In the genomic region with DNA sequence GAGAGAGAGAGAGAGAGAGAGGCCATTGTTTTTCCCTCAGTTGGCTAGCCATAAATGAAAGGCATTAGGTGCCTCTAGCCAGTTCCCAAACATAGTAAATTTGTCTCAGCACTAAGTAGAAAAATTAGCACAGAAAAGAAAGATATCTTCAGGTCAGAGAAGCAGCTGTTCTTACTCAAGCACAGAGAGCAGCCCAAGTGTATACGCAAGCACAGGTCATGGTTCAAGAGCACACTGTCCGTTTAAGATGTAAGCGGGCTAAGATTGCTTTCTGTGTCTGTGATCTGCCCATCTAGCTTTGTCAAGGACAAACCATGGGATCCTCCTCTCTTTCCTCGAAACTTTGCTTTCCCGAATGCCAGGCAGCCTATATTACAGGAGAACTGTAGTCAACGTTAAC, we compare ENCODE assay signal across 22 mouse cellular contexts. TPM values are rescaled to one million over a fixed set of nuclear protein-coding genes. Genes with fewer than 3 reads are reported as not detected.
DNase-seq lines count a peak whose midpoint lies in the region; ATAC-seq and TF ChIP-seq lines count a peak whose summit lies in the region.
"Had no signal": no experiment of that assay in that cellular context is flagged by ENCODE, and none has a peak within 500 bp of the region (broad histone marks: within the 10 kb centered on the region; RNA-seq: fewer than 3 reads in every experiment).

No protein-coding gene starts in this region.

- WGBS in kidney, embryonic 16.5 days, result 50% methylated on average over 6 of the region's 6 CpGs
- 54% methylated on average over 6 of the region's 6 CpGs for WGBS in kidney, adult 2 months

- no peaks in the 10 kb centered on the region for H3K4me1 ChIP-seq in kidney, embryonic 16.5 days (ENCODE audit: insufficient read depth, low read length)
- H3K4me1 ChIP-seq in kidney, adult 2 months (ENCODE audit: control insufficient read depth, insufficient read depth, low read length), result no peaks in the 10 kb centered on the region
- H3K4me1 ChIP-seq: hindbrain, embryonic 12.5 days had no signal

- no peak for TF ChIP-seq CTCF in kidney, adult 2 months (conservative IDR thresholded peaks at IDR 0.05; ENCODE audit: insufficient read depth, insufficient read length, low read depth, low read length)

- H3K4me3 ChIP-seq in kidney, embryonic 16.5 days (ENCODE audit: low read length), result no peak overlapping the region
- H3K4me3 ChIP-seq in kidney, adult 2 months (ENCODE audit: insufficient read depth, low read depth, low read length), result no peak overlapping the region
- H3K4me3 ChIP-seq: gastrocnemius, adult 2 months; hindbrain, embryonic 12.5 days had no signal

- peak overlapping the region; percentile 9; the same call in 1 of the 2 replicates for H3K27ac ChIP-seq in kidney, embryonic 16.5 days (ENCODE audit: low read length)
- H3K27ac ChIP-seq in kidney, adult 2 months (ENCODE audit: insufficient read depth, low read depth, low read length), result no peak overlapping the region
- H3K27ac ChIP-seq: gastrocnemius, adult 2 months; hindbrain, embryonic 12.5 days had no signal

- 0 out of 2 replicates have a peak, but pooled peaks cover 6% of the 10 kb centered on the region for H3K36me3 ChIP-seq in kidney, embryonic 16.5 days (ENCODE audit: insufficient read depth, low read length)
- H3K36me3 ChIP-seq in kidney, adult 2 months (ENCODE audit: control insufficient read depth, insufficient read depth, low read length), result no peaks in the 10 kb centered on the region
- H3K36me3 ChIP-seq: hindbrain, embryonic 12.5 days had no signal

- H3K9me3 ChIP-seq in kidney, embryonic 16.5 days (ENCODE audit: low read length), result no peaks in the 10 kb centered on the region
- H3K9me3 ChIP-seq: hindbrain, embryonic 12.5 days had no signal

- no peak overlapping the region for H3K9ac ChIP-seq in kidney, embryonic 16.5 days (replicated peaks; ENCODE audit: low read length)
- H3K9ac ChIP-seq: forebrain, postnatal 0 days; hindbrain, embryonic 12.5 days had no signal

- TF ChIP-seq POLR2A in kidney, adult 2 months (IDR thresholded peaks at IDR 0.05; ENCODE audit: low read depth, low read length), result no peak

- DNase-seq in kidney, adult 2 months, result no peak
- peak; percentile 9 for DNase-seq in kidney, postnatal 14 days
- no peak for DNase-seq in kidney, postnatal 36 days
- peak; percentile 16 for DNase-seq in lung, postnatal 10 days
- no peak for DNase-seq in lung, postnatal 14 days
- peak; percentile 21 for DNase-seq in lung, postnatal 36 days
- no peak for DNase-seq in c-Kit-positive CD71-positive TER-119-positive erythroid progenitor cells, embryonic 14.5 days (ENCODE audit: low spot score)
- DNase-seq: adrenal gland, adult 2 months; adrenal gland, postnatal 14 days; cerebellum, adult 18-20 months; cerebellum, adult 9-10 months; cerebellum, postnatal 14 days; forebrain, postnatal 0 days; gastrocnemius, adult 2 months; gastrocnemius, postnatal 14 days; heart, adult 11 months had no signal

- no peak overlapping the region for H3K4me2 ChIP-seq in kidney, embryonic 16.5 days (replicated peaks; ENCODE audit: low read depth, low read length)
- H3K4me2 ChIP-seq: heart, embryonic 11.5 days; hindbrain, embryonic 12.5 days had no signal

- ATAC-seq in kidney, embryonic 16.5 days (ENCODE audit: low FRiP score, low TSS enrichment), result peak; percentile 82; the same call in 1 of the 2 replicates
- ATAC-seq: CD4-positive, CD25-positive, alpha-beta regulatory T cell, adult 4 months; forebrain, embryonic 14.5 days; forebrain, postnatal 0 days had no signal

- no peaks in the 10 kb centered on the region for H3K27me3 ChIP-seq in kidney, embryonic 16.5 days (ENCODE audit: insufficient read depth, low read length)
- no peaks in the 10 kb centered on the region for H3K27me3 ChIP-seq in kidney, adult 2 months (replicated peaks; ENCODE audit: control insufficient read depth, insufficient read depth, low read length)
- H3K27me3 ChIP-seq: hindbrain, embryonic 12.5 days had no signal

RNA-seq across cellular contexts. Expression of a gene that starts 52.9 kb away (rescaled TPM):
- polyA plus RNA-seq in kidney, embryonic 16.5 days (2015; fragmentation: Nextera tagmentation; extraction: Ambion mirVana), result 0.87 and 1.4 TPM in 2 replicates
- polyA plus RNA-seq in kidney, adult 2 months (2012; rRNA removed), result 1.4 TPM in 2 replicates
- polyA plus RNA-seq: C2C12 had no signal

Comparison
In these comparisons a context has a peak if more than half of its experiments do, and no peak if none do; other contexts are left out.
1. DNase-seq: peak in kidney, postnatal 14 days (single experiment), lung, postnatal 10 days (single experiment) and lung, postnatal 36 days (single experiment); none in kidney, adult 2 months (single experiment), kidney, postnatal 36 days (0 of 2), lung, postnatal 14 days (single experiment) and c-Kit-positive CD71-positive TER-119-positive erythroid progenitor cells, embryonic 14.5 days (single experiment).